Mouse (Mus musculus): ENCODE measurements around the gene Npas2.

The Npas2 gene

DNA sequence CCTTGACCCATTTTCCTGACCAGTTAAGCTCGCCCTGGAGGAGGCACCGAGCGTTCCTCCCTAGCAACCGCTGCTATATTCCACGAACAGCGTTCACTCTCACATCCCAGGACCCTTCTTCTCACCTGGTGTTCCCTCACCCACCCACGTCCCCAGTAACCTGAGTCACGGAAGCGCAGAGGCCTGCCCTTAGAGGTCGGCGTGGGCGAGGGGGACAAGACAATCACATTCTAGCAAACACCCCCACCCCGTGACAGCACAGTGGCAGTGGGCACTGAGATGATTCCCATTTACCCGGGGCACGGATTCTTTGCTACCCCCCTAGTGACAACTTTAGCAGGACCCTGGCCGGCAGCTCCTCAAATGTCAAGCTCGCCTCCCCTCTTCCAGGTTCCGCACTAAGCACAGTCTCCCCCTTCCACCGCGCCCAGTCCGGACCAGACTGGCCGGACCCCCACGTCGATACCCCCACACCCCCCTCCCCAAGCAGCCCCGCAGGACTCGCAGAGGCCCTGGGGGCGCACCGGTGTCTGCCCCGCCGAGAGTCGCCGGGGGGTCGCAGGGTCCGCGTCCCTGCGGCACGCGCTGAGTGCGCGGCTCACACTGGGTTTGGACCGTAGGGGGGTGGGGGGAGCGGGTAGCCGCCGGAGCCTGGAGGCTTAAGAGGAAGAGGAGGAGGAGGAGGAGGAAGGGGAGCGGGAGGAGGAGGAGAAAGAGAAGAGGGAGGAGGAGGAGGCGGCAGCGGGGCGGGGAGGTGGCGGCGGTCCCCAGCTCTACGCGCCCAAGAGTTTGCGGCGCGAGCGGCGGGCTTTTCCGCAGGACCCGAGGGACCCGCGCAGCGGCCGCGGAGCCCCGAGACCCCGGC, at the start of gene Npas2:
TSS of gene Npas2 (plus strand) at position 735 of the 865 bp plus-strand sequence.
- POLR2A ChIA-PET: interaction anchor here in 3 of 4 experiments (0.6 to 3.5 kb wide), 14 partner anchors 8 to 285 kb away, joined by 3 to 10 read pairs (median 4); partner anchors contain the start of gene Tbc1d8 (in 1 of the 3)
- CTCF ChIA-PET: interaction anchor here (0.7 to 2.2 kb wide), 9 partner anchors 13 to 1033 kb away, joined by 3 to 10 read pairs (median 3); no protein-coding TSS in a partner anchor

DNA sequence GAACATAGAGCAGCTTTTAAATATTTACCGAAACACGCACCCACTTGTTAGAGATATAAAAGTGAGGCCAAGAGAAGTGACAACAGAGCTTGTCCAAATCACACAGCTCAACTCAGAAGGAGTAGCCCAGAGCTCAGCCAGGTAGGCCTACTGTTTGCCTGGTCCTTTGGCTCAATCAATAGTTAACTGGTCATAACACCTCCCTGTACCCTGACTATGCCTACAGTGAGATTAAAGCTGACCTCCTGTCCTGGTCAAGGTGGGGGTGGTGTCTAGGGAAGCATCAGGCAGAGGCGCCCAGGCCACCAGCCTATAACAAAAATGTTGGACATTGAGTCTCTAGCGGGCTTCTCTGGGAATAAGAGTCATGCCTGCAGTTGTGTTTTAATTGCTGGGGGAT, 36.8 kb upstream of the Npas2 start:
- ChIA-PET CTCF (no interaction called here), POLR2A (no interaction called here)

DNA sequence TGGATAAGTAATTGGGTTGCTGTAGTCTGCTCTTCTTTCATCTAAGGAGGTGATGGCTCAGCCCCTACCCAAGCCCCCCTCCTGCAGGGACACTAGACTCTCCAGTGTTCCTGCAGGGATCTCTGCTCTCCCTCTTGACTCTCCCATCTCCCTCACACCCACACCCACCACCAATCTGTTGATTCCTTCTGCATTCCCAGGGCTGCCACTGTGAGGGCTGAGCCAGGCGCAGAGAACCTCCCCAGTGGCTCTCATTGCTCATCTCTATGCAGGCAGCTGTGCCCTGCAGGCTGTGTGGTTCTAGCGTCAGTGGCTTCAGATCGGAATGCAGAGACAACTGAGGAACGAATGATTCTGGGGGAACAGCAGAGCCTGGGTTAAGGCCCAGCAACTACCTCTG, 33.4 kb upstream of the Npas2 start:
- CTCF ChIA-PET: no interaction called here
- POLR2A ChIA-PET: no interaction called here

DNA sequence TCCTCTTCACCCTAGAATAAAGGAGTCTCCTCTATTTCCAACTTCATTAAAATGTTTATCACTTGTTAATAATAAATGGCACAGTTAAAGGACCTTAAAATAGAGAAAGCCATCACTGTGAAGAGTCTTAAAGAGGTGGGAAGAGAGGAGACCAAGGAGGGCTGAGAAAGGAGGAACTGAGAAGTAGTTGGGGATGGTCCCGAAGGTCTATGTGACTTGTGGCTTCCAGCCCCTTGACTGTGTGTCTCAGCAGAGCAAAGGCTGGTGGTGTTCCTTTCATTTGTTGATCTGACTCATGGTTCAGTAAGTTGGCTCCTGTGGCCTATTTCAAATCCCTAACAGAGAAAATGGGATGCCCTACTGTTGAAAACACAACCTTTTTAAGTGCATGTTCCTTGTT, 30.5 kb upstream of the Npas2 start:
- POLR2A ChIA-PET: interaction anchor here in 1 of 4 experiments (1.2 kb wide), 1 partner anchor 10 kb away, joined by 3 read pairs; no protein-coding TSS in a partner anchor
- CTCF ChIA-PET: no interaction called here

DNA sequence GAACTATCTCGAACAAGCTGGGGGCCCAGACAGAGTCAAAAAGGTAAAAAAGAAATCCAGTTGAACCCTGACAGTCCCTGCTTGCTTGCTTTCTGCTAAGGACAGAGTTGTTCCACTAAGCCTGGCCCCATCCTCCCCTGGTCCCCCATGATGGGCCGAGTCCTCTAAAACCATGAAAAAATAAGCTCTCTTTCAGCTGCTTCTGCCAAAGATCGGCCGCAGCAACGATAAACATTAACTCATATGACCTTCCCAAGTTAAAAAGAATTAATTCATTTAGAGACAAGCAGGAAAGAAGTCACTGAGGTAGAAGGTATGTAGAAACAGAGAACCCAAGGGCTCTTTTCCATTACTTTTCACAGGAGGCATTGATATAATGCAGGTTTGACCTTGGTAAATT, 16.8 kb upstream of the Npas2 start:
- ChIA-PET POLR2A (interaction anchor here in 1 of 4 experiments (1.3 kb wide), 1 partner anchor 8 kb away, joined by 5 read pairs; no protein-coding TSS in a partner anchor), CTCF (interaction anchor here in 2 of 4 experiments (1.0 to 1.1 kb wide), 2 partner anchors 21 to 31 kb away, joined by 3 read pairs; no protein-coding TSS in a partner anchor)

DNA sequence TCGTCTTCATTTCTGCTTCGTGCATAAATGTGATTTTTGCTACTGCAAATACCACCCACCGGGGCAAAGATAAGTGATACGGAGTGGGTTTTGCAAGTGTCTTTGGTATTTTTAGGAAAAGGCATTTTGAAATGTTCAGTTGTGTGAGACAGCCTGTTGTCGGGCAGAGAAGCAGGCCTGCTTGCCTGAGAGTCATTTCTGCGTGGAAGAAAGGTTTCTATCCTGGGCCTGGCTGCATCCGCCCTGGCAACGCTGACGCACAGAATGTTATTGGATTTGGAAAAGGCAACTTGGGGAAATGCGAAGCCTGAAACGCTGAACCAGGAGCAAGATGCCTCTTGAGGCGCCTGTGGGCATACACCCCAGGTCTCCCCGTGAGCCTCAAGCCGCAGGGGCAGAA, 16.3 kb upstream of the Npas2 start:
- ChIA-PET CTCF (interaction anchor here in 2 of 4 experiments (1.0 to 1.1 kb wide), 2 partner anchors 22 to 30 kb away, joined by 3 read pairs; no protein-coding TSS in a partner anchor), POLR2A (interaction anchor here in 2 of 4 experiments (0.5 to 1.3 kb wide), 2 partner anchors 8 to 76 kb away, joined by 3 to 5 read pairs; no protein-coding TSS in a partner anchor)

DNA sequence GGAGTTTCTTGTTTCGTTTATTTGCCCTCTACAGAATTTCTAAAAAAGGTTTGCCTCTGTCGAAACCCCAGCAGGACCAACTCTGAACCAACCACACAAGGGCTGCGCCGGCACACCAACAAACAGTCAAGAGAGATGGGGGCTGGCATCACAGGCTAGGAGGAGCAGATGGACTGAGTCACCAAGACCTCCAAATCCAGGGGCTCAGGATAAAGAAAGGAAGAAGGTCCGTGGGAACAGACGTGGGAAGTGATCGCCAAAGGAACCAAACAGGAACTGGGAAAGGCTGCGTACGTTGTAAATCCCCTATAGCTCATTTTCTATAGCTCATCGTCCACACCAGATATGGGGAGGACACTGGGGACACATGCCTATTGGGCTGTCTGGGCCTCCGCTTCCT, 13.7 kb upstream of the Npas2 start:
- CTCF ChIA-PET: interaction anchor here (0.5 to 0.6 kb wide), 7 partner anchors 27 to 1492 kb away, joined by 3 to 7 read pairs (median 3); partner anchors contain the start of gene Lonrf2 (in 1 of the 4)
- POLR2A ChIA-PET: interaction anchor here (0.6 to 2.1 kb wide), 5 partner anchors 12 to 704 kb away, joined by 3 to 8 read pairs (median 3); no protein-coding TSS in a partner anchor

DNA sequence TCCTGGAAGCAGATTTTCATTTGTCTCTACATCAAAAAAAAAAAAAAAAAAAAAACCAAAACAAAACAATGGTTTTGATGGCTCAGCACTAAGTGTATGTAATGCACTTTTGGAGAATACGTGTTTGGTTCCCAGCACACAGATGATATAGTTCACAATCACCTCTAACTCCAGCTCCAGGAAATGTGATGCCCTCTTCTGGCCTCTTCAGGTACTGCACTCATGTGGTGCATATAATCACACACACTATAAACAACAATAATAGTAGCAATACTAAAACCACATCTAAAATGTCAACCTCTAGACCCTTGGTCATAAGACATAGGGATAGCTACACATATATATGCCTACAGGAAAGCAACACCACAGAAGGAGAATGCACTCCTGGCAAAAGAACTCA, 13.0 kb upstream of the Npas2 start:
- POLR2A ChIA-PET: interaction anchor here in 3 of 4 experiments (0.6 to 1.0 kb wide), 4 partner anchors 12 to 705 kb away, joined by 3 to 5 read pairs (median 4); no protein-coding TSS in a partner anchor
- CTCF ChIA-PET: interaction anchor here in 3 of 4 experiments (0.6 kb wide), 3 partner anchors 26 to 111 kb away, joined by 3 read pairs; no protein-coding TSS in a partner anchor

DNA sequence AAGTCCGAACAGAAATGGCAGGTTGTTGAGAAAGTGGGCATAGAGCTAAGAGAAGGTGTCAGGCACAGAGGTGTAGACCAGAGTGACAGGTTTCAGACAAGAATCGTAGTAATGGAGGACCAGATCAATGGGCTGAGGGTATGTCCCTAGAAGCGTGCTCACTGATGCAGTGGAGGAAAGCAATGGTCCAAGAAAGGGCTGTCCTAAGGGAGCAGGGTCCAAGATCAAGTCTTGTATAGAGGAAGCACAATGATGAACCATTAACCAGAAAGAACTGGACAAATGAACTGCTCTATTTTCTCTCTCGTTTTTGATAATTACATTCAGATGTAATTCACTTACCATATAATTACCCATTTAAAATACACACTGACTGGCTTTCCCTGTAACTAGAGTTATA, 11.6 kb upstream of the Npas2 start:
- CTCF ChIA-PET: interaction anchor here in 1 of 4 experiments (1.2 kb wide), 1 partner anchor 10 kb away, joined by 3 read pairs; no protein-coding TSS in a partner anchor
- POLR2A ChIA-PET: interaction anchor here in 1 of 4 experiments (0.8 kb wide), 1 partner anchor 10 kb away, joined by 3 read pairs; no protein-coding TSS in a partner anchor

DNA sequence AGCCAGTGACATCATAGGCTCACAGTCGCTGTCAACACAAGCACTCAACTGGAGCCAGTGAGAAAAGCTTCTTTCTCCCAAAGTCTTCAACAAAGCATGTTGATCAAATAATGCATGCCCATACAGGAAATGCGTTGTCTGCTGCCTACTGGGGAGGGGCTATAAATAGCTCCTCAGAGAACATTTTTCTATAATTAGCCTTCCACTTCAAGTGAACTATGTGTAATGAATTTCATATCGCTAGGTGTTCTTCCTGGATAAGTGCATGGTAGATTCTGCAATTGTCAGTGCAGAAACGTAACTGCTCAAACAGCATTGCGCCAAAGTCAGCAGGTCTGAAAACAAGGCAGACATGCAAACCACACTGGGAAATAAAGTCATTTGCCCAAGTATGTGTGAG, 7.7 kb upstream of the Npas2 start:
- CTCF ChIA-PET: interaction anchor here in 1 of 4 experiments (1.1 kb wide), 1 partner anchor 32 kb away, joined by 4 read pairs; no protein-coding TSS in a partner anchor
- POLR2A ChIA-PET: interaction anchor here in 2 of 4 experiments (1.5 to 1.6 kb wide), 3 partner anchors 9 to 13 kb away, joined by 4 to 7 read pairs (median 5); no protein-coding TSS in a partner anchor

DNA sequence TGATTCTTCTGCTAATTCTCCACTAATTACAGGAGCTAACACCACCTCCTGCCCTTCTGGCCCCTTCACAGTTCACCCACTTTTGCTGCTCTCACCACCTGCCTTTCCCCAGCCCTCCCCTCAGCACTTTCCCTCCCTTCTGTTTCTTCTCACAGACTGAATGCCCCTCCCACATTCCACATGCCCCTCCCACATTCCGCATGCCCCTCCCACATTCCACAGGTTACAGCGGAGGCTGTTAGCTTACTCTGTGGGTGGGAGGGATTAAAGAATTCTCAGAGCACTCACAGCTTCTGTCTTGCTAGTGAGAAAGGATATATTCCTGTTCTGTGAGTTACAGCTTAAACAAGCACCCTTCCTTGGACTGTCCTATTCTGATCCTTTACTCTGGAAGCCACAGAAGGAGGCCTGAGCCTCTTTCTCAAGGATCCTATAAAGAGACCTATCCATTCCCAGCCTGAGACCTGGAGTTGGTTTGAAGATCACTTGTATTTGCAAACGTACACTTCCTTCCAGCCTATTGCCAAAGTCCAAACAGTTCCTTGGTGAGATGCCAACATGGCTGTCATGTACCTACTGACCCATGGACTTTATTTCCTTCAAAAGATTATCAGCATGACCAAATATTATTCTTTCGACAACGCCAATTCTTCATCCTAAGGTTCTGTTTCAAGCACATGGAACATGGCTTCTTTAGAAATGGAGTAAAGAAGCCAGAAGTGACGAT, 6.7 kb upstream of the Npas2 start:
- ChIA-PET CTCF (interaction anchor here in 3 of 4 experiments (0.6 to 1.1 kb wide), 7 partner anchors 10 to 730 kb away, joined by 3 to 4 read pairs (median 4); no protein-coding TSS in a partner anchor), POLR2A (interaction anchor here in 3 of 4 experiments (0.6 to 1.5 kb wide), 5 partner anchors 9 to 175 kb away, joined by 3 to 7 read pairs (median 3); no protein-coding TSS in a partner anchor)

DNA sequence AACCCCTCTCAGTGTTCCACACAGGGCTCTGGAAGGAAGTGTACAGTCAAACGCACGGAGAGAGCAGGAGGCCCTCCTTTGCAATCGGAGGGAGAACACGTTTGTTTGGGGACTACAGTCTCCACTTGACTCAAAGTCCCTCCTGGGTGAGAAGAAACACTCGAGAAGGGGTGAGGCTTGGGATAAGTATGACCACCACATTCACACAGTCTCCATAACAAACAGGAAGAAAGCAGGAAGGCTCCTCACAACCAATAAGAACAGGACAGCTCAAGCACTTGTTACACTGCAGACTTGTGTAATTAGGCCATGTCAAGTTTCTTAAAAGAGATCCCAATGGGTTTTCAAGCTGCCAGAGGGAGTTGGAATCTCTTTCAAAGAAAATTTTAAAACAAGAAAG, 2.4 kb upstream of the Npas2 start:
- POLR2A ChIA-PET: no interaction called here
- CTCF ChIA-PET: interaction anchor here in 1 of 4 experiments (0.7 kb wide), 1 partner anchor 58 kb away, joined by 4 read pairs; no protein-coding TSS in a partner anchor

DNA sequence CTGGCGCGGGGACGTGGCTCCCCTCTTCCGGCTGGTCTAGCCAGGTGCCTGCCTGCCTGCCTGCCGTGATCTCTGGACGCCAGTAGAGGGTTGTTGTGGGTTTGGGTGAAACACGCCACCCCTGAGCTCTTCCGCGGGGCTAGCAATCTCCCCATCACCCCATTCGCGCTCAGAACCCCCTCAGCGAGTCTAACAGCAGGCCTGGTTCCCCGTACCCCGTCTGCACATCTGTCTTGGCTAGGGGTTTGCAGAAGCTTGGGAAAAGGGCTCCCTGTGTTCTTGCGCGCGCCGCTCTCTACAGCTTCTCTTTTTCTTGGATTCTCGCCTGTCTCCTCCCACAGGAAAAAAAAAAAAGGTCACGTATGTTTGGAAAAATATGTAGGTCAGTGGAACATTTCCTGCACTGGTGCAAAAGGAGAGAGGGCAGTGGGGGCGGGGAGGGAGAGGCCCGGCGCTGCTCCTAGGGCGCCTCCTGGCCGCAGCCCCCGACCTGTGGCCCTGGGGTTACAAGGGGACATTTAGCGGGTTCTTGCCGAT, 1.0 kb upstream of the Npas2 start:
- ChIA-PET CTCF (interaction anchor here (0.5 to 2.2 kb wide), 16 partner anchors 11 to 1032 kb away, joined by 3 to 10 read pairs (median 3); no protein-coding TSS in a partner anchor), POLR2A (interaction anchor here (0.7 to 3.5 kb wide), 12 partner anchors 9 to 369 kb away, joined by 3 to 10 read pairs (median 4); no protein-coding TSS in a partner anchor)

DNA sequence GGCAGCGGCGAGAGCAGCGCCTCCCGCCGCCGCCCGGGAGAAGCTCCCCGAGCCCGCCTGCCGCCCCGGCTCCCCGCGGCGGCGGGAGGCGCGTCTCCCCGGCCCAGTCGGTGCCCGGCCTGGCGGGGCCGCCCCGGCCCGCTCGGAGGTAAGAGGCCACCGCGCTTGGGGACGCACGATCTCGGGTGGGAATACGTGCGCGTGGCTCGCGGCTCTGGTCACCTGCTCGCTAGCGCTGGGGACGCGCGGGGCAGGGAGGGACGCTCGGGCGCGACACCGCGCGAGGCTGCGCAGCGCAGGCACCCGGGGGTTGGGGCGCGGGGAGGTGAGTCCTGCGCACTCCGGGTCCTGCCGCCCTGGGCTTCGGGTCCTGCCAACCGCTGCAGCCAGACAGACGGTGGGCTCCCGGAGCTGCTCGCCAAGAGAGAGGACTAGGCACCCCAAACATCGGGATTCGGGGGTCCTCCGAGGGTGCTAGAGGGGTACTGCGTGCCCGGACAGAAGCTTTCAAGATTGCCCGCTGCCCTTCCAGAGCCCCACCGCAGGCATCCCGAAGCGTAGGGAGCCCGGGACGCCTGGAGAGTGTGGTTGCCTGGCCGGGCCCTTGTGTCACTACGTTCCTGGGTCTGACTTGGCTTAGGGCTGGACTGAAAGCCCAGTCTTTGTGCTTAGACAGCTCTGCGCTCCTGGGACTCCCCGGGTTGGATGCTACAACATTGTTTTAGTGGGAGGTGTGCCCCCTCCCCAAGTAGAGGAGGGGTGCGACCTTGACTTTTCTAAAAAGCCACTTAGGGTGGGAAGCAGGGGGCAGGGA, 538 bp downstream of the Npas2 start:
- ChIA-PET CTCF (interaction anchor here in 1 of 4 experiments (1.9 to 2.2 kb wide), 2 partner anchors 13 to 333 kb away, joined by 5 to 10 read pairs; no protein-coding TSS in a partner anchor), POLR2A (interaction anchor here in 3 of 4 experiments (0.6 to 3.5 kb wide), 14 partner anchors 9 to 285 kb away, joined by 3 to 10 read pairs (median 4); partner anchors contain the start of gene Tbc1d8 (in 2 of the 3))

DNA sequence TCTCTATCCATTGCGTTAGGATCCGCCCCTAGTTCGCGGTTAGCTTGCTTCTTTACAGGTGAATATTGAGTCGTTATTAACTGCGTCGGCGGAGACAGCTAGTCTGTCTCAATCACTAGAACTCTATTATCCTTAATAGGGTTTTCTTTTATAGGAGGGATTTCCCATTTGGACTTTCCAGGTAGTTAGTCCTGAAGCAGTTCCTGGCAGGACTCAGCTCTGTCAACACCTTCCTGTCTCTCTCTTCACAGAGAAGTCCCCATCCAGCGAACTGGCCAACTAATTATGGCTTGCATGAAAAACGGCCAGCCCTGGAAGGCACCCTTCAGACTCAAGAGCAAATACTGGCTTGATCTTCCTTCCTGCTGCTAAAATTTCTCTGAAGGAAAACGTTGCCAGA, 1.4 kb downstream of the Npas2 start:
- ChIA-PET CTCF (no interaction called here), POLR2A (interaction anchor here in 2 of 4 experiments (0.8 to 3.5 kb wide), 7 partner anchors 8 to 284 kb away, joined by 3 to 10 read pairs (median 5); partner anchors contain the start of gene Tbc1d8 (in 1 of the 2))

DNA sequence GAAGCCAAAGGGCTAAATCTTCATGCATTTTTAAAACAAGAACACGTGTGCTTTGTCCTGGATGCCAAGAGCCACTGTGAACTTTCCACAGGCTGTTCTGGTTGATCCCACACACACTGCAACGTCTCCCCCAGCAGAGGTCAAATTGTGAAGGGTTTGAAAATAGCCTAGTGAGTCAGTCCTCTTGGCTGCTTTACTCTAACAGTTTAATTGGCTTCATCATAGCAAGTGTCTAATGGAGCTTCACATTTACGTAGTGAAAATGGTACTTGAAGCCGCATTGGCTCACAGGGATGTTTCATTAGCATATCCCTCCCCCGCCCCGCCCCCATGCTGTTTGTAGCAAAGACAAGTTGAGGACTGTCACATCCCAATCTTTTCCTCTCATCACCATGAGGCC, 2.6 kb downstream of the Npas2 start:
- CTCF ChIA-PET: interaction anchor here in 2 of 4 experiments (1.0 to 3.1 kb wide), 2 partner anchors 10 to 11 kb away, joined by 3 to 14 read pairs; no protein-coding TSS in a partner anchor
- POLR2A ChIA-PET: interaction anchor here in 2 of 4 experiments (0.7 to 2.8 kb wide), 4 partner anchors 9 to 209 kb away, joined by 3 to 7 read pairs (median 4); no protein-coding TSS in a partner anchor

Data from embryonic stem cell, embryonic (primary cell).